8 mouse cellular contexts compared by ENCODE assay signal in the genomic region with DNA sequence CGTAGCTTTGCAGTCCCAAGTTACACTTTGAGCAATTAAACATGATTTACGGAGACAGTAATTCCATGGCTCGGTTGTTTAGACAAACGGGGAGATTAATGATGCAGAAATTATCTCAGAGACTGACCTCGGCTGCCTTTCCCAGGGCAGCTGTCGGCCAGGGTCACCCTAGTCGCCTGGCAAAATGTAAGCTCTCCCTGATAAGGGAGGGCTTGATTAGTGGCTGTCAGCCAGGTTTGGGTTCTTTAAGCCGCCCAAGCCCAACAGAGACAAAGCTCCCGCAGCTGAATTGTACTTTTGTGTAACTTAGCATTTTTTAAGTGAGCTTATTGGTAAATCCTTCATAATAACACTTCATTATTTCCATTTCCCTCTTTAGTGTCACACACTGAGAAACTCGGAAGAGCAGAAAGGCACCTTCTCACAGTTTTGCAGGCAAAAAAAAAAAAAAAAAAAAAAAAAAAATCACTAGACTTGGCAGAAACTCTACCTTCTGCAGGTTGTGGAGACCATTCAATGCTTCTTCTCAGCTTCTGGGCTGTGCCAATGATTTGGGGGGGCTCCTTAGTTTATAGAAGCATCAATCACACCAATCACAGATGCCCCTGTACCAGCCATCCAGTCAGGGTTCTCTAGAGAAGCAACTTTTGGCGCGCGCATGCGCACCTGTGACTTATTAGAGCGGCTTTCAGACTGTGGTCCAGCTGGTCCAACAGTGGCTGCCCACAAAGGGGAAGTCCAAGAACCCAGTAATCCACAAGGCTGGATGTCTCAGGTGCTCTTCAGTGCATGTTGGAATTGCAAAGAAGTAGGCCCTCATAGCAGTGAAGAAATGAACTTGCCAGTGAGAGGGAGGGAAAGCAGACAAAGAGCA. TPM values are rescaled to one million over a fixed set of nuclear protein-coding genes. Genes with fewer than 3 reads are reported as not detected.
DNase-seq lines count a peak whose midpoint lies in the region; ATAC-seq and TF ChIP-seq lines count a peak whose summit lies in the region.
"Had no signal": no experiment of that assay in that cellular context is flagged by ENCODE, and none has a peak within 500 bp of the region (broad histone marks: within the 10 kb centered on the region; RNA-seq: fewer than 3 reads in every experiment).

No protein-coding gene starts in this region.

- ATAC-seq in Patski = peak; percentile 57
- no peak for ATAC-seq in intestine, embryonic 16.5 days
- ATAC-seq in lung, postnatal 0 days = peak; percentile 66
- no peak for ATAC-seq in cerebellum, adult (ENCODE audit: insufficient number of reproducible peaks, low FRiP score, low TSS enrichment)

- CTCF ChIA-PET in Patski (lab: Charles Lee) = interaction anchor here (1.0 to 1.6 kb wide), 2 partner anchors 43 to 261 kb away, joined by 3 to 4 read pairs; no protein-coding TSS in a partner anchor

- H3K9ac ChIP-seq in intestine, embryonic 16.5 days (ENCODE audit: low read depth, low read length) = no peak overlapping the region
- no peak overlapping the region for H3K9ac ChIP-seq in lung, postnatal 0 days (replicated peaks; ENCODE audit: low read depth)

- no peaks in the 10 kb centered on the region for H3K9me3 ChIP-seq in intestine, embryonic 16.5 days (ENCODE audit: control insufficient read depth, low read length)
- no peaks in the 10 kb centered on the region for H3K9me3 ChIP-seq in lung, postnatal 0 days (ENCODE audit: low read length)

- H3K4me1 ChIP-seq in intestine, embryonic 16.5 days (ENCODE audit: control insufficient read depth, insufficient read depth, low read length) = 0 out of 2 replicates have a peak, but pooled peaks cover 2% of the 10 kb centered on the region
- H3K4me1 ChIP-seq in lung, postnatal 0 days (ENCODE audit: insufficient read depth, low read depth, low read length) = peaks cover 5% of the 10 kb centered on the region; the same call in 1 of the 2 replicates

- DNase-seq in Patski (ENCODE audit: low read depth, low spot score) = peak; percentile 41
- DNase-seq in adrenal gland, postnatal 10 days = peak; percentile 63
- peak; percentile 59 for DNase-seq in lung, postnatal 0 days (ENCODE audit: low spot score)
- DNase-seq in right cerebral cortex, postnatal 10 days (ENCODE audit: low spot score in 2 of 2) = no peak
- DNase-seq in left cerebral cortex, postnatal 36 days (ENCODE audit: low spot score in 2 of 2) = no peak

- 35% methylated on average over 15 of the region's 15 CpGs for whole genome bisulfite sequencing in intestine, embryonic 16.5 days
- WGBS in lung, postnatal 0 days = 26% methylated on average over 15 of the region's 15 CpGs

- intact Hi-C loops in left cerebral cortex, postnatal 36 days (cut with DNase I) = no loop called here

- H3K27me3 ChIP-seq in Patski = peaks cover 14% of the 10 kb centered on the region
- H3K27me3 ChIP-seq in intestine, embryonic 16.5 days (replicated peaks; ENCODE audit: control insufficient read depth, insufficient read depth, low read length) = no peaks in the 10 kb centered on the region
- no peaks in the 10 kb centered on the region for H3K27me3 ChIP-seq in lung, postnatal 0 days (replicated peaks; ENCODE audit: insufficient read depth, low read length)

- H3K4me3 ChIP-seq in intestine, embryonic 16.5 days (ENCODE audit: low read length) = no peak overlapping the region
- peak overlapping the region; percentile 10; the same call in 1 of the 2 replicates for H3K4me3 ChIP-seq in lung, postnatal 0 days (ENCODE audit: low read depth, low read length)

- POLR2A ChIA-PET in Patski (lab: Charles Lee) = interaction anchor here (0.7 to 1.1 kb wide), 3 partner anchors 13 to 280 kb away, joined by 3 to 5 read pairs (median 3); no protein-coding TSS in a partner anchor

- 0 out of 2 replicates have a peak overlapping the region, but pooled peaks have one; percentile 1 for H3K4me2 ChIP-seq in intestine, embryonic 16.5 days (ENCODE audit: low read depth, low read length)
- peak overlapping the region; percentile 40 for H3K4me2 ChIP-seq in lung, postnatal 0 days (replicated peaks; ENCODE audit: low read depth, low read length)

- in situ Hi-C loops in Patski (cut with MboI; ENCODE audit: low pct_unique_long_range_greater_than_20kb) = loop anchor here (25.0 kb wide), 1 partner anchor 528 kb away; no protein-coding TSS in a partner anchor

- no peaks in the 10 kb centered on the region for H3K36me3 ChIP-seq in intestine, embryonic 16.5 days (ENCODE audit: control insufficient read depth, insufficient read depth, low read length)
- no peaks in the 10 kb centered on the region for H3K36me3 ChIP-seq in lung, postnatal 0 days (ENCODE audit: insufficient read depth, low read length)

- no peak for TF ChIP-seq EP300 in lung, postnatal 0 days (IDR thresholded peaks at IDR 0.05)

- TF ChIP-seq CTCF in Patski (IDR thresholded peaks at IDR 0.05) = no peak
- no peak for TF ChIP-seq CTCF in lung, postnatal 0 days (IDR thresholded peaks at IDR 0.05)

- H3K27ac ChIP-seq in intestine, embryonic 16.5 days (ENCODE audit: low read length) = no peak overlapping the region
- peak overlapping the region; percentile 72 for H3K27ac ChIP-seq in lung, postnatal 0 days (ENCODE audit: low read length)
- H3K27ac ChIP-seq: macrophage had no signal

RNA-seq across cellular contexts. Expression of a gene that starts 32.0 kb away (rescaled TPM):
- polyA plus RNA-seq in Patski (2021) = 0.12 TPM
- 100 to 1,000 TPM in 1 of 2 experiments, 10 to 100 TPM in 1; 21.3 to 126 TPM for total RNA-seq in adrenal gland, postnatal 10 days (2021)
- 4.9 and 5.9 TPM in 2 replicates for polyA plus RNA-seq in intestine, embryonic 16.5 days (2015; fragmentation: Nextera tagmentation; extraction: Ambion mirVana)
- 4.9 and 8.4 TPM in 2 replicates for polyA plus RNA-seq in lung, postnatal 0 days (2015; fragmentation: Nextera tagmentation; extraction: Ambion mirVana)
- under 1 TPM in 1 of 2 experiments, not detected in 1; 0.27 TPM for total RNA-seq in left cerebral cortex, postnatal 36 days (2021)
- polyA plus RNA-seq: macrophage had no signal

Comparison
In these comparisons a context has a peak if more than half of its experiments do, and no peak if none do; other contexts are left out.
1. ATAC-seq: peak in Patski (single experiment) and lung, postnatal 0 days (single experiment); none in intestine, embryonic 16.5 days (single experiment) and cerebellum, adult (single experiment).
2. DNase-seq: peak in Patski (single experiment), adrenal gland, postnatal 10 days (single experiment) and lung, postnatal 0 days (single experiment); none in right cerebral cortex, postnatal 10 days (0 of 2) and left cerebral cortex, postnatal 36 days (0 of 2).